Mouse (Mus musculus) small intestine, adult 2 months (tissue): Measurements from ENCODE around the gene Stim1. TPM values are rescaled to one million over a fixed set of nuclear protein-coding genes. Genes with fewer than 3 reads are reported as not detected.

Source experiments
- H3K27ac ChIP-seq: fragments of 200-500 bp; 2 replicates; pipeline ENCODE4 v1.5.1; 2012; ENCODE audit warnings: low read depth, low read length, control low read depth, inconsistent platforms; ENCODE audit not compliant: insufficient read depth
- H3K27me3 ChIP-seq: fragments of 200-500 bp; 2 replicates; pipeline ENCODE4 v1.6.1; 2012; ENCODE audit warnings: mild to moderate bottlenecking, moderate library complexity, low read length, inconsistent platforms; ENCODE audit not compliant: control insufficient read depth, insufficient read depth
- H3K36me3 ChIP-seq: fragments of 200-500 bp; 2 replicates; pipeline ENCODE4 v1.6.1; 2012; ENCODE audit warnings: mild to moderate bottlenecking, low read length, control low read depth, inconsistent platforms; ENCODE audit not compliant: control insufficient read depth, insufficient read depth
- H3K4me1 ChIP-seq: fragments of 200-500 bp; 2 replicates; pipeline ENCODE4 v1.6.1; 2012; ENCODE audit warnings: low read length, inconsistent platforms, mixed read lengths; ENCODE audit not compliant: control insufficient read depth, insufficient read depth, insufficient read length
- H3K4me3 ChIP-seq: fragments of 200-500 bp; 2 replicates; pipeline ENCODE4 v1.5.1; 2012; ENCODE audit warnings: low read depth, mild to moderate bottlenecking, control low read depth, inconsistent platforms, low read length, moderate library complexity
- CTCF ChIP-seq: fragments of 200-500 bp; IDR thresholded peaks from 2 replicates; pipeline ENCODE4 v1.5.1; 2012; ENCODE audit warnings: low read depth, mild to moderate bottlenecking, control low read depth, inconsistent platforms, low read length, moderate library complexity, mixed read lengths; ENCODE audit not compliant: insufficient replicate concordance, insufficient read length; ENCODE audit errors: extremely low read depth
- POLR2A ChIP-seq: fragments of 200-500 bp; IDR thresholded peaks from 2 replicates; pipeline ENCODE4 v1.6.1; 2012; ENCODE audit warnings: low read depth, mild to moderate bottlenecking, control low read depth, inconsistent platforms, low read length, moderate library complexity
- WGBS: fragments of 180-500 bp; shearing (Covaris S2); methylation state at CpG from one replicate; pipeline ENCODE4 v1.1.7; 2018; 5-methylcytosine and 5-hydroxymethylcytosine counted together
- polyA plus RNA-seq: library from polyadenylated mRNA; depleted of rRNA; stranded (reverse); fragments of >200 nt; gene quantifications from 2 replicates; pipeline ENCODE4 v1.2.3, GENCODE M21; 2012

The Stim1 gene
- polyA plus RNA-seq, 1 experiment: 20.7 TPM

GRCm38 (mm10) chr7:102250631-102251214, 16.9 kb upstream of the Stim1 start:
- no peak; the same call in 1 of the 2 replicates for TF ChIP-seq POLR2A
- TF ChIP-seq CTCF: peak; percentile 77
- Histone ChIP-seq H3K27ac (peak overlapping the region; percentile 98), H3K36me3 (no peaks in the 10 kb centered on the region), H3K27me3 (no peaks in the 10 kb centered on the region), H3K4me1 (peaks cover 24% of the 10 kb centered on the region), H3K4me3 (peak overlapping the region; percentile 81)
- under 1% methylated on average over 33 of the region's 33 CpGs for WGBS

DNA sequence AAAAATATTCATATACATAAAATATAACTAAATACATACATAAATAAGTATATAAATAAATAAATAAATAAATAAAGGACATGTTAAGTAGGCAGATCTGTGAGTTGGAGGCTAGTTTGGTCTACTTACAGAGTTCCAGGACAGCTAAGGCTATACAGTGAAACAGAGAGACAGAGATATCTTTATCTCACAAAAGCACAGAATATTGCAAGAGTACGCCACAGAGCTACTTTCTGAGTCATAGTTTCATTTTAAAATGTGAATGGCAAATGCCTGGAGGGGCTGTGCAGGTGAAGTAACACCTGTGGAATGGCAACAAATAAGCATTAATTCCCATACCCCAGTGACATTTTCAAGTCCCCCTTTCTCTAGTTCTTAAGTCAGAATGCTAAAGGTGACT, 14.0 kb upstream of the Stim1 start:
- H3K4me3 ChIP-seq: no peak overlapping the region
- H3K27ac ChIP-seq: no peak overlapping the region
- TF ChIP-seq CTCF (no peak), POLR2A (no peak)
- no peaks in the 10 kb centered on the region for H3K36me3 ChIP-seq
- WGBS: 91% methylated on average over 1 of the region's 1 CpGs
- H3K27me3 ChIP-seq: no peaks in the 10 kb centered on the region
- H3K4me1 ChIP-seq: no peaks in the 10 kb centered on the region

- Histone ChIP-seq H3K4me3 (no peak within 1 kb of the TSS), H3K27ac (no peak within 1 kb of the TSS), H3K36me3 (no peaks in the 10 kb centered on the region), H3K4me1 (no peaks in the 10 kb centered on the region), H3K27me3 (no peaks in the 10 kb centered on the region)
- WGBS: 86% methylated on average over 3 of the region's 3 CpGs
- TF ChIP-seq POLR2A (no peak), CTCF (no peak)
These were observed 11.7 kb upstream of the Stim1 start, which contains the start of gene Rhog for GRCm38 (mm10) chr7:102255954-102256353. TSS of gene Rhog (minus strand) at chr7:102256054.

DNA sequence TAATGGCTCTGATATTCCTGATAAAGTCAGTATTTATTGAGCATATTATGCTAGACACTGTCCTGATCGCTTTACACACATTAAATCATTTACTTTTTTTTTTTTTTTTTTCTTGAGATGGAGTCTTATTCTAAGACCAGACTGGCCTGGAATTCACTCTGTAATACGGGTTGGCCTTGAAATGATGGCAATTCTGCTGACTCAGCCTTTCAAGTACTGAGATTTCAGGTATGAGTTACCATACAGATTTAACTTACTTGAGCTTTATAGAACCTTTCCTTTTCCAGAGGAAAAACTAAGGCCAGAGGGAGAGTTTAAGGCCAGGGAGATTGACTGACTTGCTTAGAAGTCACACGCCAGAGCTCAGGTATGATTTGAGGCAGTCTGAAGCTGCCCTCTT, 11.0 kb upstream of the Stim1 start:
- no peaks in the 10 kb centered on the region for H3K27me3 ChIP-seq
- 89% methylated on average over 3 of the region's 3 CpGs for WGBS
- H3K4me3 ChIP-seq: no peak overlapping the region
- TF ChIP-seq CTCF: no peak
- TF ChIP-seq POLR2A: no peak
- no peaks in the 10 kb centered on the region for H3K4me1 ChIP-seq
- H3K27ac ChIP-seq: no peak overlapping the region
- H3K36me3 ChIP-seq: no peaks in the 10 kb centered on the region

- Histone ChIP-seq H3K4me1 (no peaks in the 10 kb centered on the region), H3K27ac (no peak overlapping the region), H3K27me3 (no peaks in the 10 kb centered on the region), H3K36me3 (no peaks in the 10 kb centered on the region), H3K4me3 (no peak overlapping the region)
- TF ChIP-seq CTCF: no peak
- 20% methylated on average over 4 of the region's 4 CpGs for WGBS
These were observed 9.4 kb upstream of the Stim1 start for GRCm38 (mm10) chr7:102258189-102258588.

GRCm38 (mm10) chr7:102258753-102259152, 8.9 kb upstream of the Stim1 start:
- Histone ChIP-seq H3K36me3 (no peaks in the 10 kb centered on the region), H3K27me3 (no peaks in the 10 kb centered on the region), H3K4me1 (no peaks in the 10 kb centered on the region), H3K4me3 (no peak overlapping the region), H3K27ac (no peak overlapping the region)
- TF ChIP-seq CTCF (no peak), POLR2A (no peak)
- 55% methylated on average over 3 of the region's 3 CpGs for WGBS

GRCm38 (mm10) chr7:102259716-102260479, 7.7 kb upstream of the Stim1 start:
- 79% methylated on average over 10 of the region's 10 CpGs for WGBS
- Histone ChIP-seq H3K4me1 (no peaks in the 10 kb centered on the region), H3K4me3 (no peak overlapping the region), H3K36me3 (no peaks in the 10 kb centered on the region), H3K27me3 (no peaks in the 10 kb centered on the region), H3K27ac (no peak overlapping the region)
- no peak for TF ChIP-seq CTCF
- no peak for TF ChIP-seq POLR2A
